Mouse (Mus musculus) v-Abl transformed pro-B cells (cell line): ENCODE measurements around the gene Prame.
"Not testable (repeated sequence)": the region's sequence is repeated elsewhere in the genome, so short reads cannot be mapped to it uniquely, and the experiment has no call there.

Experiments used
- in situ Hi-C, 2 experiments: fragments of 400-800 bp; cut with MboI; formaldehyde crosslinking; loops; one replicate each; pipeline ENCODE4 v1.15.1; 2025; ENCODE audit not compliant: unreplicated experiment in 2 of 2

The Prame gene

DNA sequence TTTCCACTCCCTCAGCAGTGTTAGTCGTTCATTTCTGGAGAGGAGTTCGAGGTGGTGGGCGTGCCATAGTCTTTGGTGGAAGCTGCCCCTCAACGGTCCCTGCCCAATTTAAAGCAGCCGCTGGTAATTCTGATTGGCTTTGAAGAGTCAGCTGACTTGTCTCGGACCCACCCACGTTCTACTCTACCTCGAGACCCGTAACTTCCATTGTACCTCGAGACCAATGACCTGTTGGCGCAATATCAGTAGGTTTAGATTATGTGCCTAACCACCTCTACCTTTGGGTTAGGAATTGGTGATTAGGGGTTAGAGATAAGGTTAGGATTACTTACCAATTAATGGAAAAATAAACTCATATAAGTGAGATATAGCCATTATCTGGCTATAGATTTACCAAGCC, at the start of gene Prame:
Gene Prame (minus strand): TSS at position 101 of the 400 bp plus-strand sequence.
- in situ Hi-C loops: no loop called here

- in situ Hi-C loops: loop anchor here in 1 of 2 experiments (10.0 kb wide), 1 partner anchor 103 kb away; no protein-coding TSS in a partner anchor
Observed at GRCm38 (mm10) chrX:135652173-135652772, 24.8 kb upstream of the Prame start.

DNA sequence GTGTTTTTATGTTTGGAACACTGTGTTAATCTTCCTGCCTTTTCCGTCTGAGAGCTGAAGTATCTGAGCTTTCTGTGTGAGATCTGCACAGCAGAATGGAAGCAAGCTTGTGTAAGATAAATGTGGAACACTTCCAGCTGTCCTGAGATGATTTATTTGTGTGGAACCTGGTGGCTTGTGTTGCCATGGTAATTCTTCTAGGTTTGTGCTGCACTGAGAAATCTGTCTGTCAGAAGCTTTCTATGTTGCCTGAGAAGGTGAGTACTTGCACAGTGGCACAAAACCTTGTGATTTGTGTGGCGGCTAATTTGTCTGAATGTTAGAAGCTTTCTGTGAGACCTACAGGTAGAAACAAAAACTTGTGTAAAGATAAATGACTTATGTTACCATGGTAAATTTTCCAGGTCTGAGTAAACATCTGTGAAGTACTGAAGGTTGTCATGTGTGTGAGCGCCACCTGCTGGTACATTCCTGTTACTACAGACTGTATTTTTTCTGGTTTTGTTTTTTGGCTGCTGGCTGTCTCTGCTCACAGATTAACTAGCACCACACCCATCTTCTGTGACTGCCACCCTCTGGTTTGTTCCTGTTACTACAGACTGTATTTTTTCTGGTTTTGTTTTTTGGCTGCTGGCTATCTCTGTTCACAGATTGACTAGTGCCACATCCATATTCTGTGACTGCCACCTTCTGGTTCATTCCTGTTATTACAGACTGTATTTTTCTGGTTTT, 26.0 kb downstream of the Prame start:
- in situ Hi-C loops: not testable (repeated sequence)

- in situ Hi-C loops: no loop called here
Observed at GRCm38 (mm10) chrX:135598677-135599076, 28.8 kb downstream of the Prame start, which contains the start of gene Nxf7. Gene Nxf7 (minus strand): TSS chrX:135598777.

- in situ Hi-C loops: no loop called here
Observed at GRCm38 (mm10) chrX:135598096-135598495, 29.4 kb downstream of the Prame start.

DNA sequence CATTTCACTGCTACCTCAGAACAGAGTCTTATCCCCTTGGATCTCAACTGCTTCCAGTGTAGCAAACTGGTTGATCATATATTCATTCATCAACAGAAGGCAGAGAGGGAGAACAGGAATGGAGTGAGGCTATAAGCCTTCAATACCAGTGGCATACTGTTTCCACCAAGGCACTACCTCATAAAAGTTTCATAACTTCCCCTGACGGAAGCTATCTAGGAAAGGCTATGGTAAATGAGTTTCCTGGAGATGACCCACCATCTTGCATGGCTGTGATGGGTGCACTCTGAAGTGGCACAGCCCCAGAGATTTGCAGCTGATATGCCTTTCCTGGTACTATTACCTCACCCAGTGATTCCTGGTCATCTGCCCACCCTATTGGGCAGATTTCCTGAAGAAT, 51.1 kb downstream of the Prame start:
- in situ Hi-C loops: loop anchor here (5.0 to 10.0 kb wide), 3 partner anchors 178 to 398 kb away; no protein-coding TSS in a partner anchor

GRCm38 (mm10) chrX:135574958-135575628, 52.4 kb downstream of the Prame start:
- in situ Hi-C loops: loop anchor here (5.0 to 25.0 kb wide), 4 partner anchors 180 to 400 kb away; no protein-coding TSS in a partner anchor

DNA sequence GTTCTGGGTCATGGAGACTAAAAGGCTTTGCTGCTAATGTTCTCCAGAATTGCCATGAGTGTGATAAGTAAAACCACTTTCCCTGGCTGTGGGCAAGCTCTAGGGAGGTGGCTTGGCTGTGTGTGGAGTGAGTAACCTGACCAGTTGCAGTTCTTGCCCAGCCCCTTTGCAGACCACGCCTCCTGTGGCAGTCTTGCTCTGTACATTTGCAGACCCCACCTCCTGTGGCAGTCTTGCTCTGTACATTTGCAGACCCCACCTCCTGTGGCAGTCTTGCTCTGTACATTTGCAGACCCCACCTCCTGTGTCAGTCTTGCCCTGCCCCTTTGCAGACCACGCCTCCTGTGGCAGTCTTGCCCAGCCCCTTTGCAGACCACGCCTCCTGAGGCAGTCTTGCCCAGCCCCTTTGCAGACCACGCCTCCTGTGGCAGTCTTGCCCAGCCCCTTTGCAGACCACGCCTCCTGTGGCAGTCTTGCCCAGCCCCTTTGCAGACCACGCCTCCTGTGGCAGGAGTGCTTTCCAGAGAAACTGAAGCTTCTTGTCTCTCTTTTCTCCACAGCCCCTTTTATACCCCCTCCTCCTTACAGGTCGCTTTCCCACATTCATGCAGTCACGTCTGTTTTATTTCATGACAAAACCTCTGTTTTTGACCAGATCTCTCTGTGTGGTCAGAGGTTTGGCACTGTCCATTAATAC, 53.1 kb downstream of the Prame start:
- in situ Hi-C loops: loop anchor here (10.0 to 25.0 kb wide), 3 partner anchors 180 to 400 kb away; no protein-coding TSS in a partner anchor

DNA sequence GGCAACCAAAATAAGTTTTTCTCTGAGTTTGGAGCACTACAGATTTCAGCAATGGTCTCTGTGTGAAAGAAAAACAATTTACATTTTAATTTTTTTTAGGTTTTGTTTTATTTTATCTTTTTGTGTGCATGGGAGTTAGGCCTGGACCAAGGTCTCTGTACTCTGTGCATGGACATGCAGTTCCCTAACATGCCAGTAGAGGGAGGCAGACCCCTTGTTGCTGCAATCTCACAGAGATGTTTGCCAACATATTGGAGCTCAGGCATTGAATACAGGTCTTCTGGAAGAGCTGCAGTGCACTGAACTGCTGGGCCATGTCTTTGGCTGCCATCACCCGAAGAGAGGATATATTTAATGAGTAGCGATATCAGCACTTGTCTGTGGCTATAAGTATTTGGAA, 58.0 kb downstream of the Prame start:
- in situ Hi-C loops: loop anchor here in 1 of 2 experiments (25.0 kb wide), 1 partner anchor 193 kb away; no protein-coding TSS in a partner anchor

DNA sequence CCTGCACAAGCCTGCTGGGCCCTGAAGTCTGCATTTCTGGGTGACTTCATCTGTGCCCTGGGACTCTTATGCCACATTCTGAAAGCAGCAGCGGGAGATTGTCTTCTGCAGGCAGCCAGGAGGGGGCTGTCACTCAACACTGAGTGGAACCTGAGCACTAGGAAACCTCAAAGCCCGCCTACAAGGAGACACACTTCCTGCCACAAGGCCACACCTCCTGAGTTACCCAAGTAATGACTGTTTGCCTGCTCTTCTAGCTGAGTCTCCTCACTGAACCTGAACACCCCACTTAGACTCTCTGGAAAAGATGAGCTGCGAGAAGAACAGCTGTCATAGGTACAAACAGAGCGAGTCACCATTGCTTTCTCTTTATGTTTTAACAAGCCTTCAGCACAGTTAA, 62.6 kb downstream of the Prame start:
- in situ Hi-C loops: loop anchor here in 1 of 2 experiments (25.0 kb wide), 1 partner anchor 197 kb away; no protein-coding TSS in a partner anchor
